Mouse (Mus musculus) forebrain, embryonic 13.5 days (tissue): ENCODE data around the gene Nxf2. TPM values are rescaled to one million over a fixed set of nuclear protein-coding genes. Genes with fewer than 3 reads are reported as not detected.
"Not testable (repeated sequence)": the region's sequence is repeated elsewhere in the genome, so short reads cannot be mapped to it uniquely, and the experiment has no call there.

Source experiments
- ATAC-seq: fragments of 200-750 bp; cut with Nextera tagmentation; 2 replicates; pipeline ENCODE4 v1.8.0; 2017
- H3K27ac ChIP-seq: fragments of 300-500 bp; sonication (generic); 2 replicates; pipeline ENCODE4 v1.5.1; 2015; ENCODE audit warnings: inconsistent platforms, mild to moderate bottlenecking, moderate library complexity
- H3K27me3 ChIP-seq: fragments of 300-500 bp; sonication (generic); 2 replicates; pipeline ENCODE4 v1.6.1; 2015; ENCODE audit warnings: mild to moderate bottlenecking, inconsistent platforms
- H3K36me3 ChIP-seq: fragments of 300-500 bp; sonication (generic); 2 replicates; pipeline ENCODE4 v1.6.1; 2015; ENCODE audit warnings: mild to moderate bottlenecking, inconsistent platforms; ENCODE audit not compliant: poor library complexity, severe bottlenecking
- H3K4me1 ChIP-seq: fragments of 300-500 bp; sonication (generic); 2 replicates; pipeline ENCODE4 v1.6.1; 2015; ENCODE audit warnings: inconsistent platforms
- H3K4me2 ChIP-seq: fragments of 300-500 bp; sonication (generic); 2 replicates; pipeline ENCODE4 v1.6.1; 2015; ENCODE audit warnings: inconsistent platforms, mild to moderate bottlenecking, moderate library complexity
- H3K4me3 ChIP-seq: fragments of 300-500 bp; sonication (generic); 2 replicates; pipeline ENCODE4 v1.5.1; 2015; ENCODE audit warnings: mild to moderate bottlenecking, inconsistent platforms
- H3K9ac ChIP-seq: fragments of 300-500 bp; sonication (generic); 2 replicates; pipeline ENCODE4 v1.6.1; 2015; ENCODE audit warnings: mild to moderate bottlenecking, inconsistent platforms
- H3K9me3 ChIP-seq: fragments of 300-500 bp; sonication (generic); replicated peaks from 2 replicates; pipeline ENCODE4 v1.6.1; 2016; ENCODE audit warnings: inconsistent platforms
- WGBS: fragments of 180-500 bp; shearing (Covaris S2); methylation state at CpG from one replicate; pipeline ENCODE4 v1.1.7; 2015; 5-methylcytosine and 5-hydroxymethylcytosine counted together
- polyA plus RNA-seq: library from polyadenylated mRNA; unstranded; fragments of >200 nt; fragmentation: Nextera tagmentation; extraction: Ambion mirVana; gene quantifications from 2 replicates; pipeline ENCODE4 v1.2.1, GENCODE M21; 2015

Nxf2 gene
- polyA plus RNA-seq, 1 experiment from 2014 or later, result 0.15 TPM

GRCm38 (mm10) chrX:134915315-134915714 is 49.2 kb downstream of the Nxf2 start:
- not testable (repeated sequence) for H3K9me3 ChIP-seq, H3K4me1 ChIP-seq, H3K36me3 ChIP-seq, H3K9ac ChIP-seq, ATAC-seq, H3K27me3 ChIP-seq, H3K4me3 ChIP-seq, H3K27ac ChIP-seq, H3K4me2 ChIP-seq

GRCm38 (mm10) chrX:134914851-134915250 is 49.7 kb downstream of the Nxf2 start:
- WGBS, result 73% methylated on average over 4 of the region's 4 CpGs
- no peaks in the 10 kb centered on the region for H3K9me3 ChIP-seq
- no peaks in the 10 kb centered on the region for H3K27me3 ChIP-seq
- no peak overlapping the region for H3K4me3 ChIP-seq
- no peak overlapping the region for H3K27ac ChIP-seq
- H3K36me3 ChIP-seq, result no peaks in the 10 kb centered on the region
- H3K4me1 ChIP-seq, result no peaks in the 10 kb centered on the region
- H3K4me2 ChIP-seq, result no peak overlapping the region
- ATAC-seq, result no peak
- no peak overlapping the region for H3K9ac ChIP-seq

GRCm38 (mm10) chrX:134913234-134913936 is 51.2 kb downstream of the Nxf2 start:
- Histone ChIP-seq H3K36me3 (no peaks in the 10 kb centered on the region), H3K4me2 (no peak overlapping the region), H3K9me3 (no peaks in the 10 kb centered on the region), H3K27ac (no peak overlapping the region), H3K9ac (no peak overlapping the region), H3K4me3 (no peak overlapping the region), H3K27me3 (no peaks in the 10 kb centered on the region), H3K4me1 (no peaks in the 10 kb centered on the region)
- 33% methylated on average over 4 of the region's 4 CpGs for WGBS
- ATAC-seq, result no peak

GRCm38 (mm10) chrX:134912805-134913204 is 51.7 kb downstream of the Nxf2 start:
- Histone ChIP-seq H3K9ac (no peak overlapping the region), H3K27me3 (no peaks in the 10 kb centered on the region), H3K4me1 (no peaks in the 10 kb centered on the region), H3K9me3 (no peaks in the 10 kb centered on the region), H3K4me3 (no peak overlapping the region), H3K4me2 (no peak overlapping the region), H3K36me3 (no peaks in the 10 kb centered on the region), H3K27ac (no peak overlapping the region)
- WGBS, result 72% methylated on average over 2 of the region's 2 CpGs
- ATAC-seq, result no peak

DNA sequence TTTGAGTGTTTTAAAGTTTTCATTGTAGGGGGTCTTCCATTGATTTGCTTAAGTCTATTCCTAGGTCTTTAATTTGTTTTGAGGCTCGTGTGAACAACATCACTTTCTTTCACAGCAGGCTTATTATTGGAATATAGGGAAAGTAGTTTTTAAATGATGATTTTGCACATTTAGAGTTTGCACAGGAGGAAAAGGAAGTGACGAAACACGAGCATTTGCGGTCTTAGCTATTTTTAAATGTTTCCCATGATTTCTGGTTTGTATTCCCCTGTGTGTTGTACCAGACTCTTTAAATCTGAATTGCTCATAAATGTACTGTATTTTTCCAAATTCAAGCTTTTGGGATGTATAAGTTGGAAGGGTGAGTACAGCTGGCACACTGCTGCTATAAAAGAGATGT is 54.2 kb downstream of the Nxf2 start:
- Histone ChIP-seq H3K9me3 (no peaks in the 10 kb centered on the region), H3K36me3 (no peaks in the 10 kb centered on the region), H3K4me3 (no peak overlapping the region), H3K4me1 (no peaks in the 10 kb centered on the region), H3K27ac (no peak overlapping the region), H3K4me2 (no peak overlapping the region), H3K9ac (no peak overlapping the region), H3K27me3 (no peaks in the 10 kb centered on the region)
- no peak for ATAC-seq
- WGBS, result 80% methylated on average over 4 of the region's 4 CpGs

Other genes starting within 250 kb of the Nxf2 start
- gene Armcx1, start 246.8 kb downstream of the Nxf2 start, polyA plus RNA-seq, result 57.1 and 62.3 TPM in 2 replicates
- 24.7 and 26.7 TPM in 2 replicates for gene Armcx6, start 213.3 kb downstream of the Nxf2 start, polyA plus RNA-seq
- 67.6 and 67.8 TPM in 2 replicates for gene Armcx3, start 208.2 kb downstream of the Nxf2 start, polyA plus RNA-seq
- 71.7 and 78.1 TPM in 2 replicates for gene Armcx2, start 155.5 kb downstream of the Nxf2 start, polyA plus RNA-seq
- gene Zmat1, start 44.5 kb upstream of the Nxf2 start, polyA plus RNA-seq, result 5.7 and 6.6 TPM in 2 replicates
- gene Gm15023, start 212.9 kb upstream of the Nxf2 start, polyA plus RNA-seq, result not detected in 2 replicates
- 10.0 and 14.2 TPM in 2 replicates for gene Tceal6, start 245.9 kb upstream of the Nxf2 start, polyA plus RNA-seq